Mouse (Mus musculus) thymus, postnatal 10 days (tissue): Measurements from ENCODE around the gene Gm45015.
A peak's percentile ranks its signal among the peaks of the same experiment; 100 is the strongest.
"Not testable (repeated sequence)": the region's sequence is repeated elsewhere in the genome, so short reads cannot be mapped to it uniquely, and the experiment has no call there.

ENCODE experiments used
- DNase-seq, 2 experiments: peaks; one replicate each; pipeline ENCODE4 v3.0.0; 2021; ENCODE audit warnings: low spot score in 2 of 2

Gm45015 gene

DNA sequence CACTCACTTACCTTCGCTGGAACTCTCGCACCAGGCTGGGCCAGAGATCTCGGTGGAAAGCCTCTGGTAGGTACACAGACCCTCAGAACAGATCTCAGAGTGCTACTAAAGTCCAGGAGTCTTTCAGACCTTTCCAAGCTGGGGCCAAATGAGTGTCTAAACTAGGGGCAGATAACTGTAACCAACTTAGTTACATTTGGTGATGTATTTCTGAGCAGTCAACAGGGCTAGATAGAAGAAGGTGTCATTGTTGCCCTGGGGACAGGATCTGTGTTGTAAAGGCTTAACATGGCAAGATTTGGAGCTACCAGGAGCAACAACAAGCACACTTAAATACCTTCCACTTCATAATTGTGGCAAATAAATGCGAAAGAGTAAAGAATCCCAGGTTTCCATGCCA is at the start of gene Gm45015:
Gene Gm45015 (minus strand): TSS at position 101 of the 400 bp plus-strand sequence.
- DNase-seq, result no peak

DNA sequence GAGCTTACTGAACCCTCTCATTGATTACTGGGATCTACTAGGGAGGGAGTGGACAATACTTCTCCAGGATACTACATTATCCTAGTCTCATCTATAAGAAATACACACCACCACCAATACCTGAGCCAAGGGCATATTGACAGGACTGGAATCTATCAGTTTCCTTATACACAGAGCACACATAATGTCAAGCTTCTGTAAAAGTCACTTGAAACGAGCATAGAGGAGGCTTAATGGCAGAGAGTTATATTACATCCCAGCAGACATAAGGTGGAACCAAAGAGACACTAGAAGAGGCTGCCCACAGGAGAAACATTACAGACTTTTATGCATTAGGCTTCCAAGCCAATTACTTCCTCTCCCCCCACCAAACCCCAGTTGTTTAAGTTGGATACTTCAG is 48.3 kb upstream of the Gm45015 start:
- no peak for DNase-seq

DNA sequence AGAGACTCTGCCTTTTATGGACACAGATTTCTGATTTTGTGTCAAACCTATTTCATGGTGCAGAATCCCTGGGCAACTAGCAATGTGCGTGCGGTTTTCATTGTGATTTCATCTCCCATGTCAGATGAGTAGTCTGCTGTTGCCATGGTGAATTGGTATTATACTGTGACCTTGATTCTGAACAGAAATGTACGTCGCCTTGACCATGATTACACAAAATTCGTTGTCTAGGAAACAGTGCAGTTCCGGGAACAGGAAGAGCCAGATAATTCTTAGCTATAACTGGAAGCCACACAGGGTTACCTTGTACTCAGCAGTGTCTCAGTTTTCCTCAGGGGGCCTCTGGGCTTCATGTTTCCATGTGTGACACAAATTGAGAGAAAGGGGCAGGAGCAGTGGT is 47.8 kb upstream of the Gm45015 start:
- no peak for DNase-seq

DNA sequence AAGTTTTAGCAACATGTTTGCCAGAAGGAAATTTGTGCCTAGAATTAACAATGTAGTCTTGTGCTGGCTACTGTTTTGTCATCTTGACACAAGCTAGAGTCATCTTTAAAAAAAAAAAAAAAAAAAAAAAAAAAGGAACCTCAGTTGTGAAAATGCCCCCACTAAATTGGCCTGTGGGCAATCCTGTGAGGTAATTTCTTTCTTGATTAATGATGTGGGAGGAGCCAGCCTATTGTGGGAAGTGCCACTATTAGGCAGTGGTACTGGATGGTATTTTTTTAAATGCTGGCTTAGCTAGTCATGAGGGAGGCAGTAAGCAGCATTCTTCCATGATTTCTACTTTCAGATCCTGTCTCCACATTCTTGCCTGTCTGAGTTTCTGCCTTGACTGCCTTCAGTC is 26.7 kb upstream of the Gm45015 start:
- DNase-seq, result no peak

DNA sequence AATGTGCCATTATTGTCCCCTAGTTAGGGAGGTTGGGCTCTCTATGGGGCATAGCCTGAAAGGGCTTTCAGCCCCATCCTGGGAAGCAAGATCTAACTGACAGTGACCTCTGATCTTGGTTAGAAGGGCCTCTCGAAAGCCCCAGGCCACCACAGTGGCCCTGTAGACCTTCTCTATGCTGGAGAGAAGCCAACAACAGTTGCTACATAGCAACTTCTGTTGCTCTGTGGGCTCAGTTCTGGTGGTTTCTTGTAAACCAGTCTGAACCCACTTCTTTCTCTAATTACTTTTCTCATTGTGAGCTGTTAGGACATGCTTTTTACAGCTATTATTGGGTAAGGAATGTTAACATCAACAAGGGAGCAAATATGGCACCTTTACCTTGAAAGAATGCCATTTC is 20.1 kb upstream of the Gm45015 start:
- DNase-seq, result no peak

DNA sequence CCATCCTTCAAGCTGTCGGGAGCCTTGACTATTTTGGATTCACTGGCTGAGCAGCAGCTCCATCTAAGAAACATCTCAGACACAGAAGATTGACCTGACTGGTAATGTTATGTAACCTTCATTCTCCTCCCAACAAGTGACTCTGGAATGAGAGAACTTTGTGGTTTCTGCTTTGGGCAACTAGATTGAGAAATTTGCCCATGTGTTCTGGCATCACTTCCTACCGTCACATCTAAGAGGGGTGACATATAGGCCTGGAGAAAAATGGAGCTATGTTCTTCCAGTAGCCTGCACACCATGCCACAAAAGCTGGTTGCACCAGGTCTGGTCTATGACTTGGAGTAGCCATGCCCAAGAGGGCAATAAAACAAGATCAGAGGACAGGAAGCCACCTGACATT is 19.5 kb upstream of the Gm45015 start:
- no peak for DNase-seq

DNA sequence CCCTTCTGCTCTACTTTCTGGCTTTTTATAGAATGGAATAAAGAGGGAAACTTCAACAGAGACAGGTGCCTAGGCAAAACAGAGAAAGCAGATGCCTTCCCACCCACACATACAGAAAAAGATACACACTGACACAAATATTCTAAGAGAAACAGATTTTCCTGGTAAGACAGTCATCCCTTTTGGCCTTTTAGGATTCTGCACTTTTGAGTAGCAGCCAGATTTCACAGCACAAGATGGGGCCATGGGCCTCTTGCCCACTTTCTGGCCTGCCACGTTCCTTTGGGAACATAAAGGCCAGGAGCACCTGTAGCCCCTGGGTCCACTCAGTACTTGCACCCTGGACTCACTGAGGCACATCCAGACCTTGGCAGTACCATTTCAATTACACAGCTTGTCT is 7.7 kb upstream of the Gm45015 start:
- no peak for DNase-seq

DNA sequence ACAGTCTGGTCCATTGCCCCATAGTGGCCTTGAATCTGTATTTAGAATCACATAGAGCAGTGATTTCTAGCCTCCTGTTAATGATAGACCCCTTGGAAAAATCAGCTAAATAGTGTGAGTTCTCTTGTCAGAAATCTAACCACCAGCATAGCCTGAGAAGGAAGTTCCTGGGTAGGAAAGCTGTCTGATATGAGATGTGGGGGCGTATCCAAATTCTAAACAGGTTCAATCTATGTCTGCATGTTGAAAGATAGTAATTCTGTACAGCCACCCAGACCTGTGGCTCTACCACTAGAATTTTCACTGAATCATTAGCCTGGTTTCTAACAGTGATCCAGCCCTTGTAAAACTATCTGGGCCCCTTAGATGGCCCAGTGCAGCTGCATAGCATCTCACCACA is 7.2 kb upstream of the Gm45015 start:
- DNase-seq, result no peak

DNA sequence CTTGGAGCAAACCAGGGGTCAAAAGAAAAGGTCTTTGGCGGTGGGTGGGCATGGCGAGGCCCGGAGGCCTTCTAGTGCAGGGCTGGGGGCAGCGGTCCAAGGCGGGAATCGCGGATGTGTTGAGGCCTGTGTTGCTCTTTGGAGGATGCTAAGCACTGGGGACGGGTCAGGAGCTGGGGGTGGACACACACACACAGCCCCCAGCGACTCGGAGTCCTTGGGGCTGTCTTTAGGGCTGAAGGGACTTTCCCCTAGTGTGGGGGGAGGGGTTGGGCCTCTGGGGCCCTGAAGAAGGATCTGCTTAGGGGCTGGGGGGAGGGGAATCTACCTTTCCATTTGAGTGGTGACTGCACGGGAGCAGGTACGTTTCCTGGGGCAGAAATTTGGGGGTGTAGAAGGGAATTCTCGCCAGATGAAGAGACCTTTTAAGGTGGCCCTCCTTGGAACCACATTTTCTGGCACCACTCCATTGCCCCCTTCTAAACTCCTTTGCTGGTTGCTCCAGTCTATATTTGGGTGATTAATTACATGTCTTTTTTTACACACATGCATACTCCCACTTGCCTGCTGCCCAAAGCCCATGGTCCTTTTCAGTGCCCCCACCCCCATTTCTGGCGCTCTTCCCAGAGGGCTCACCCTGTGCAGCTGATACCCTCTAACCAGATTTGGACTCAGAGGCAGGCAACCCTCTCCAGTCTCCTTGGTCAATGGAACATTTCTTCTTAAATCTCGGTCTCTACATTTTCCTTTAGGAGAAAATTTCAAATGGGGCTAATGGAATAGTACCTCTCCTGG is 6.5 kb upstream of the Gm45015 start:
- peak in 1 of 2 experiments; percentile 4 for DNase-seq

DNA sequence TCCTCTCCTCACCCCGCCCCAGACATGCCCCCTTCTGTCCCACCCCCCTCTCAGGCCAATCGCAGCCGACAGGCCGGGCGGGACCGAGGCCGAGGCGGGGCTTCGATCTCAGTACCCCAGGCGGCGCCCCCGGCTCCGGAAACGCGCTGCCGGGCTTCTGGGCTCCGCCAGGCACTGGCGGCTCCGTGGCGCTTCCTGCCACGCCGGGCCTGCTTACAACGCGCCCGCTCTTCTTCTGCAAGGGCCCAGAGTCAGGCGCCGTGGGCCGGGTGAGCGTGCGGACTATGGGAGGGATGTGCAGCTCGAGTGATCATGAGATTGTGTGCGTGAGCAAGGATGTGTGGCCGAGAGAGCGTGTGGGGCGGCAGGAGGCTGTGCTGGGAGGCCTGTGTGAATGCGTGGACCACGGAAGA is 5.8 kb upstream of the Gm45015 start, which contains the start of gene Zfp275:
Gene Zfp275 (plus strand): TSS at position 139 of the 413 bp plus-strand sequence.
- DNase-seq, result peak; percentile 78

DNA sequence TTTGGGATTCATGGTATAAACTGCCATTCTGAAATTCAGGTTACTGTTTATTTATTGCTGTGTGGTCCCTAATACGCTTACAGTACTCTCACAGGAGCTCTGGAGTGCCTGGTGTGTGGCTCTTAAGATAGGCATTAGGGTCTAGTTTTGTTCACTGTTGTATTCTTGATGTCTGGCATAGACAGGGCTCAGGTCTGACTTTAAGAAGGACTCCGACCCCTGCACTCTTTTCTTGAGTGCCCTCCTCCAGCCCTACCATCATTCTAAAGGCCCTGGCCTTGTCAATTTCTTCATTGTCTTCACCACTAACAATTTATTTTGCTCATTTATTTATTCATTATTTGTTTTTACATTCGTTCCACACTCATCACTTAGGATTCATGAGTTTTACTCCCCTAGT is 5.4 kb upstream of the Gm45015 start:
- DNase-seq, result no peak

DNA sequence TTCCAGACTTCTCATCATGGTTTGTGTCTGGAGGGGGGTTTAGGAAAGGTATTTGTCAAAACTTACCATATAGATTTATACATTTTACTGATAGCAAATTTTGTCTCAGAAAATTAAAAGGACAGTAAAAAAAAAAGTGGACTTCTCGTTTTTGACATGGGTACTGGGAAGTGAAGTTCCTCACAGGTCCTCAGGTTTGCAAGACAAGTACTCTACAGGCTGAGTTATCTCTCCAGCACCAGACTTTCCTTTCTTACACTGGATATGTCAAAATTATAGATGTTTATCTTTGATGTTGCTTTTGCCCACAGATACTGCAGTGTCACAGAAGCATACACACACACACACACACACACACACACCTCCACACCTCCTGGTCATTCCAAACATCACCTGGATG is 4.8 kb upstream of the Gm45015 start:
- no peak for DNase-seq

DNA sequence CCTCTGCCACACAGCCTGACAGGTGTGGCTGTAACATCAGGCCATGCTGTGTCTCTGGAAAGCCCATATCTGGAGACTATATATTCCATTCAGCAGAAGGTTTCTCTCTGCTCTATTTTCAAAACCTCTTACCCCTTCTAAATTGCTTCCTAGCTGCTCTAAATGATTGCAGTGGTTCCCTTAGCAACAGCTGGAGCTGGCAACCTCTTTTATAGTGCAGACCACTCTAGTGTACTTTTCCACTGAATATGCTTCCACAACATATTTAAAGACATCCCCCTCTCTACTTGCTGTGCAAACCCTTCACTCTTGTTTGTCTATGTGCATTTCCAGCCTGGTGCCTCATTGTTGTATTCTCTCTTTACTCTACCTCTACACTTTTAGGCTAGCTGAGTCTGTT is 3.1 kb downstream of the Gm45015 start:
- no peak for DNase-seq

DNA sequence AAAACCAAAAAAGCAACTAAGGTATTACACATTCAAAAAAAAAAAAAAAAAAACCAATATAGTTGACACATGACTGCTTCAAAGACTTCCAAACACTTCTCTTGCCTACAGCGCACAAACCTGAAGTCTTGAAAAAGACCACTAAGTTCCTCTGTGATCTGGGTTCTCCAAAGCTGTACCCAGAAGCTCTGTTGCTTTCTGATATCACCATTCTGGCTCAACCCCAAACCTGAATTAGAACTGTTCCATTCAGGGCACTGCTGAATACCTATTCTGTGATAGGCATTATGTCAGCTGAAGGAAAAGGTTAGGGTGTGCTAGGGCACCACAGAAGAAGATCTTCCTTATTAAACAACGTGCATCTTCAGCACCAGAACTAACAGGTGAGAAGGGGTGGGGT is 9.4 kb downstream of the Gm45015 start:
- DNase-seq, result no peak

DNA sequence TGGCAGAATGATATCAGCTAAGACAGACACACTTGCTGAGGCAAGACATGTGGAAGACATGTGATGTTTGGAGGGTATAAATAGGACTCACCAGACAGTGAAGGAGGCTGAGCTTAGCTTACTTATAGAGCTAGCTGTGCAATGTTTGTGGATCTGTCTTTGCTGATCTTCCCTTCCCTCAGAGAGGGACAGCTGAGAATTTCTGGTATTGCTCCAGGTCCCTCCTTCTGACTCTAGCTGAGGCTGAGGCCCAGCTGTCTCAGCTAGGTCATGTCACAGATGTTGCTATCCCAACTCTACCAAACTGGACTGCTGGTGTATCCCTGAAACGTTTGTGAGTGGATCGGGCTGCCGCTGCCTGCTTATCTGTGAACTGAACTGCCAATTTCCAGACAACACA is 15.6 kb downstream of the Gm45015 start:
- DNase-seq, result no peak

DNA sequence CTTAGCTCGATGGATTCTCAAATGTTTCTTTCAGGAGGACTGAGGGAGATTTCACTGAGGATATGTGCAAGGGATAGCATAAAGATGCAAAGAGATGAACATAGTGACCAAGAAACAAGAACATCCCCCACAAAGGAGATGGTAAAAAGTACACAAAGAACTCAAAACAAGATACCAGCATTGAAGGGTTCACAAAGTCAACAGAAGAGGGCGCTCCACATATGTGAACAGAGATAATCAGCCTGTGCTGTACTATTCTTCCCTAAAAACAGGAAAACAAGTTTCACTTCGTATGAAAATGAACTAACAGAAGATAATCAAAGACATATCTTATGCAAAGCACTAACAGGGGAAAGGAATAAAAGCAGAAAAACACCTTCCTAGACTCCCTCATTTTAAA is 24.1 kb downstream of the Gm45015 start:
- peak in 1 of 2 experiments; percentile 38 for DNase-seq

DNA sequence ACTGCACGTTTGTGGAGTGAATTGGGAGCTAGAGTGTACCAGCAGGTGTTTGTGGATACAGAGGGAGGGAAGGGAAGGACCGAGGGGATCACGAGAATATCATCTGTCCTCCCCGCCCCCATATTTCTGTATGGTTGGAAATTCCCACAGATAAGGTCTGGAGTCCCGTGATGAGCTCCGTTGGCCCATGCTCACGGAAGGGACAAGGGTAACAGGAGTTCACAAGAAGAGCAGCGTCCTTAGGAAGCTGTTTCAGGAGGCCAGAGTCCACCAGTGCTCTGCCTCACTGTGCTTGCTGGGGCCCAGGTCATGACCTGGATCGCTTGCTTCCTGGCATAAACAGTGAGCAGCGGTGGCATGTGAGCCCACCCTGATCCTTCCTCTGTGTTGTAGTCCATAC is 40.9 kb downstream of the Gm45015 start:
- DNase-seq, result not testable (repeated sequence)

DNA sequence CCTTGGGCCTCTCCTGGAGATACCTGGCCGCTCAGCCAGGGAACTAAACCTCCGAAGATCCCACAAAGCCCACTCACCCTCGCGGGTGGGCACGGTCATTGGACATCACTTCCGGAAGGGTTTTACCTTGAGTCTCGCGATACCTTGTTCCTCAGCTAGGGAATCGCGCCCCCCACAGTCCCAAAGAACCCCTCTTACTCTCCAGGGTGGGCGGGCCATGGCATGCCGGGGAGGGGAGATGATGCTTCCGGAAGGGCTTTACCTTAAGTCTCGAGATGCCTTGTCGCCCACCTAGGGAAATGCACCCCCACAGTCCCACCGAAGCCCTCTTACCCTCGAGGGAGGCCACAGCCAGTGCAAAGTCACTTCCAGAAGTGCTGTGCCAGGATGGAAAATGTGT is 43.8 kb downstream of the Gm45015 start, which contains the start of the genes Xlr5a and Xlr5c:
Gene Xlr5a (minus strand): TSS at position 101 of the 400 bp plus-strand sequence.
Gene Xlr5c (minus strand): TSS at position 101 of the 400 bp plus-strand sequence.
- not testable (repeated sequence) for DNase-seq
